ENCODE assay signal across 8 mouse cellular contexts in the genomic region with DNA sequence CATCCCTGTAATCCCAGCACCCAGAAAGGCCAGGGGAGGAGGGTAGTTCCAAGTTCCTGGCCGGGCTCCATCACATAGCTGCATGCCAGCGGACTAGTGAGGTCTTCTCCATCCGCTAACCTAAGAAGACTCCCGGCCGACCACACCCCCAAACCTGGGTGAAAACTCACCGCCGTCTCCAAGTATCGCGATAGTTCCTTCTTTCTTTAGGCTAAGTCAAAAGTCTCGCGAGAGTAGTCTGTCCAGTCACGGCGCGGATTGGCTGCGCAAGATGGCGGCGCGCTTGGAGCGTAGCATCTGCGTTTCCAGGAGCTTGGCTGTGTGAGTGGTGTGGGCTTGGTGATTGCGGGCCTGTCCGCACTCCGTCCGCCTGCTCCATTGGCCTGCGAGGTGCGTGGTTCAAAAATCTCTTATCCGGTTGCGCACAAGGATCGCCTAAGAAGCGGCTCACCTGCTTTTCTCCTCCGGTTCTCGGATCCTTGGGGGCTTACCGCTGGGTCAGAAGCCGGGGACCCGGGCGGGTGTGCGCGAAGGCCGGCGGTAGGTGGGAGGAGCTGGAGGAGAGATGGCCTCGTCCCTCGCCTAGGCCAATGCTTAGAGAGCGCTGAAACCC. TPM values are rescaled to one million over a fixed set of nuclear protein-coding genes. Genes with fewer than 3 reads are reported as not detected.
DNase-seq lines count a peak whose midpoint lies in the region; ATAC-seq and TF ChIP-seq lines count a peak whose summit lies in the region.

A gene (plus strand): TSS at position 236 of the 613 bp plus-strand sequence.

- WGBS in forebrain, embryonic 10.5 days, result under 1% methylated on average over 43 of the region's 43 CpGs
- WGBS in heart, embryonic 15.5 days, result under 1% methylated on average over 43 of the region's 43 CpGs
- under 1% methylated on average over 43 of the region's 43 CpGs for WGBS in liver, embryonic 14.5 days (ENCODE audit: insufficient replicate concordance)
- WGBS in neural tube, embryonic 11.5 days, result under 1% methylated on average over 43 of the region's 43 CpGs
- under 1% methylated on average over 43 of the region's 43 CpGs for WGBS in stomach, postnatal 0 days

- H3K27ac ChIP-seq in forebrain, embryonic 10.5 days, result peak within 1 kb of the TSS; percentile 96
- peak within 1 kb of the TSS; percentile 94 for H3K27ac ChIP-seq in heart, embryonic 15.5 days
- peak within 1 kb of the TSS; percentile 73 for H3K27ac ChIP-seq in liver, embryonic 14.5 days
- H3K27ac ChIP-seq in neural tube, embryonic 11.5 days (ENCODE audit: low read depth, low read length), result peak within 1 kb of the TSS; percentile 69
- H3K27ac ChIP-seq in stomach, postnatal 0 days (replicated peaks), result peak within 1 kb of the TSS; percentile 91

- no peak for TF ChIP-seq CTCF in liver, embryonic 14.5 days (IDR thresholded peaks at IDR 0.05; ENCODE audit: low read depth)
- TF ChIP-seq CTCF in stomach, postnatal 0 days (IDR thresholded peaks at IDR 0.05; ENCODE audit: low read depth), result no peak

- H3K9ac ChIP-seq in heart, embryonic 15.5 days, result peak within 1 kb of the TSS; percentile 85
- peak within 1 kb of the TSS; percentile 85 for H3K9ac ChIP-seq in liver, embryonic 14.5 days (replicated peaks)
- H3K9ac ChIP-seq in neural tube, embryonic 11.5 days (ENCODE audit: low read length), result peak within 1 kb of the TSS; percentile 73
- H3K9ac ChIP-seq in stomach, postnatal 0 days (ENCODE audit: low read length), result peak within 1 kb of the TSS; percentile 78

- H3K36me3 ChIP-seq in forebrain, embryonic 10.5 days (replicated peaks), result peaks cover 29% of the 10 kb centered on the region
- peaks cover 17% of the 10 kb centered on the region for H3K36me3 ChIP-seq in heart, embryonic 15.5 days
- H3K36me3 ChIP-seq in liver, embryonic 14.5 days (replicated peaks; ENCODE audit: control insufficient read depth, insufficient read depth, low read depth), result peaks cover 7% of the 10 kb centered on the region
- peaks cover 2% of the 10 kb centered on the region for H3K36me3 ChIP-seq in neural tube, embryonic 11.5 days (ENCODE audit: control insufficient read depth, insufficient read depth, low read length)
- H3K36me3 ChIP-seq in stomach, postnatal 0 days (ENCODE audit: control insufficient read depth, insufficient read depth, low read length), result 0 out of 2 replicates have a peak, but pooled peaks cover 4% of the 10 kb centered on the region

- TF ChIP-seq EP300 in liver, embryonic 14.5 days (IDR thresholded peaks at IDR 0.05; ENCODE audit: low read depth), result peak; percentile 73
- peak; percentile 99 for TF ChIP-seq EP300 in stomach, postnatal 0 days (optimal IDR thresholded peaks at IDR 0.05)

- H3K27me3 ChIP-seq in forebrain, embryonic 10.5 days (ENCODE audit: poor library complexity, severe bottlenecking), result no peaks in the 10 kb centered on the region
- no peaks in the 10 kb centered on the region for H3K27me3 ChIP-seq in heart, embryonic 15.5 days
- H3K27me3 ChIP-seq in liver, embryonic 14.5 days (ENCODE audit: control insufficient read depth, insufficient read depth, low read length), result no peaks in the 10 kb centered on the region
- no peaks in the 10 kb centered on the region for H3K27me3 ChIP-seq in neural tube, embryonic 11.5 days (ENCODE audit: control insufficient read depth, insufficient read depth, low read length)
- no peaks in the 10 kb centered on the region for H3K27me3 ChIP-seq in stomach, postnatal 0 days (ENCODE audit: control insufficient read depth, insufficient read depth, low read length)

- no peaks in the 10 kb centered on the region for H3K9me3 ChIP-seq in forebrain, embryonic 10.5 days
- H3K9me3 ChIP-seq in heart, embryonic 15.5 days (replicated peaks), result no peaks in the 10 kb centered on the region
- no peaks in the 10 kb centered on the region for H3K9me3 ChIP-seq in liver, embryonic 14.5 days (ENCODE audit: control insufficient read depth, low read length)
- no peaks in the 10 kb centered on the region for H3K9me3 ChIP-seq in neural tube, embryonic 11.5 days (ENCODE audit: control insufficient read depth, low read length)
- H3K9me3 ChIP-seq in stomach, postnatal 0 days (ENCODE audit: control insufficient read depth, low read length), result no peaks in the 10 kb centered on the region

- H3K4me2 ChIP-seq in heart, embryonic 15.5 days, result peak within 1 kb of the TSS; percentile 83
- H3K4me2 ChIP-seq in liver, embryonic 14.5 days (ENCODE audit: low read depth), result peak within 1 kb of the TSS; percentile 84
- H3K4me2 ChIP-seq in neural tube, embryonic 11.5 days (ENCODE audit: low read depth), result peak within 1 kb of the TSS; percentile 62
- peak within 1 kb of the TSS; percentile 62 for H3K4me2 ChIP-seq in stomach, postnatal 0 days (replicated peaks; ENCODE audit: low read depth)

- ATAC-seq in heart, embryonic 15.5 days (replicated peaks; ENCODE audit: insufficient number of reproducible peaks, insufficient read depth, low FRiP score, low read depth), result peak; percentile 90
- ATAC-seq in liver, embryonic 14.5 days (ENCODE audit: insufficient read depth), result peak; percentile 91
- ATAC-seq in neural tube, embryonic 11.5 days (ENCODE audit: insufficient read depth, low FRiP score, low TSS enrichment), result peak; percentile 95
- ATAC-seq in stomach, postnatal 0 days (ENCODE audit: low FRiP score, low TSS enrichment), result peak; percentile 98

- peak within 1 kb of the TSS; percentile 75 for H3K4me3 ChIP-seq in forebrain, embryonic 10.5 days
- peak within 1 kb of the TSS; percentile 93 for H3K4me3 ChIP-seq in heart, embryonic 15.5 days
- H3K4me3 ChIP-seq in liver, embryonic 14.5 days (ENCODE audit: insufficient read depth in 1 of 2, low read depth in 2 of 2, low read length in 2 of 2), result peak within 1 kb of the TSS; percentile 94
- peak within 1 kb of the TSS; percentile 85 for H3K4me3 ChIP-seq in neural tube, embryonic 11.5 days (ENCODE audit: low read depth, low read length)
- peak within 1 kb of the TSS; percentile 61 for H3K4me3 ChIP-seq in stomach, postnatal 0 days (ENCODE audit: low read depth, low read length)

- peak; percentile 95 to 97 for DNase-seq in CD8-positive naive resting alpha-beta T cell, adult 2 months (ENCODE audit: low read depth in 2 of 2, low spot score in 2 of 2)
- DNase-seq in c-Kit-positive CD71-negative TER-119-negative erythroid progenitor cells, embryonic 14.5 days (ENCODE audit: low read depth), result peak; percentile 97
- DNase-seq in forebrain, embryonic 10.5 days (ENCODE audit: extremely low spot score, low spot score), result peak; percentile 94
- peak; percentile 96 for DNase-seq in kidney, postnatal 25 days
- DNase-seq in liver, embryonic 14.5 days (ENCODE audit: low read depth in 3 of 3, low spot score in 3 of 3), result peak; percentile 96 to 97 (median 97)
- peak; percentile 94 for DNase-seq in neural tube, embryonic 11.5 days (ENCODE audit: low spot score)
- DNase-seq in stomach, postnatal 0 days (ENCODE audit: low spot score), result peak; percentile 93

- peaks cover 19% of the 10 kb centered on the region for H3K4me1 ChIP-seq in forebrain, embryonic 10.5 days
- peaks cover 15% of the 10 kb centered on the region for H3K4me1 ChIP-seq in heart, embryonic 15.5 days (replicated peaks)
- peaks cover 12 to 14% of the 10 kb centered on the region in 2 experiments for H3K4me1 ChIP-seq in liver, embryonic 14.5 days (replicated peaks; ENCODE audit: control insufficient read depth in 2 of 2, insufficient read depth in 2 of 2, low read length in 1 of 2)
- H3K4me1 ChIP-seq in neural tube, embryonic 11.5 days (ENCODE audit: control insufficient read depth, insufficient read depth, low read length), result 0 out of 2 replicates have a peak, but pooled peaks cover 2% of the 10 kb centered on the region
- H3K4me1 ChIP-seq in stomach, postnatal 0 days (replicated peaks; ENCODE audit: control insufficient read depth, insufficient read depth), result no peaks in the 10 kb centered on the region

RNA-seq across cellular contexts. Expression of the gene that starts here (rescaled TPM):
- polyA plus RNA-seq in forebrain, embryonic 10.5 days (2016; fragmentation: Nextera tagmentation; extraction: Ambion mirVana), result 71.6 and 73.4 TPM in 2 replicates
- polyA plus RNA-seq in heart, embryonic 15.5 days (2015; fragmentation: Nextera tagmentation; extraction: Ambion mirVana), result 28.0 and 30.5 TPM in 2 replicates
- 3.1 and 9.3 TPM in 2 replicates for polyA plus RNA-seq in liver, embryonic 14.5 days (2012; rRNA removed)
- 14.6 and 16.5 TPM in 2 replicates for polyA plus RNA-seq in liver, embryonic 14.5 days (2014; fragmentation: Nextera tagmentation; extraction: Ambion mirVana)
- 43.6 and 47.6 TPM in 2 replicates for polyA plus RNA-seq in neural tube, embryonic 11.5 days (2014; fragmentation: Nextera tagmentation; extraction: Ambion mirVana)
- polyA plus RNA-seq in stomach, postnatal 0 days (2015; fragmentation: Nextera tagmentation; extraction: Ambion mirVana), result 13.4 and 13.9 TPM in 2 replicates

Comparison
In these comparisons a context has a peak if more than half of its experiments do, and no peak if none do; other contexts are left out.
1. Peak in every context shown above with its lines: DNase-seq, ATAC-seq, H3K4me3 ChIP-seq and H3K27ac ChIP-seq.